Mouse (Mus musculus) bone marrow, adult 2 months (tissue): ENCODE results near the gene Psg27. TPM values are rescaled to one million over a fixed set of nuclear protein-coding genes. Genes with fewer than 3 reads are reported as not detected.

Experiments used
- H3K27ac ChIP-seq: fragments of 200-500 bp; 2 replicates; pipeline ENCODE4 v1.5.1; 2012; ENCODE audit warnings: low read depth, mild to moderate bottlenecking, control low read depth, inconsistent platforms, low read length; ENCODE audit not compliant: control insufficient read depth, poor library complexity, insufficient read depth
- H3K4me1 ChIP-seq: fragments of 200-500 bp; 2 replicates; pipeline ENCODE4 v1.6.1; 2011; ENCODE audit warnings: low read length; ENCODE audit not compliant: control insufficient read depth, insufficient read depth
- H3K4me3 ChIP-seq: fragments of 200-500 bp; replicated peaks from 2 replicates; pipeline ENCODE3; 2011; ENCODE audit warnings: mild to moderate bottlenecking, low read depth, low read length, control low read depth; ENCODE audit not compliant: control insufficient read depth
- POLR2A ChIP-seq: fragments of 200-500 bp; IDR thresholded peaks from 2 replicates; pipeline ENCODE4 v1.6.1; 2011; ENCODE audit warnings: low read depth, mild to moderate bottlenecking, control low read depth, low read length, borderline replicate concordance; ENCODE audit not compliant: control insufficient read depth
- WGBS: fragments of 180-500 bp; shearing (Covaris S2); methylation state at CpG from one replicate; pipeline ENCODE4 v1.1.7; 2018; 5-methylcytosine and 5-hydroxymethylcytosine counted together
- polyA plus RNA-seq: library from polyadenylated mRNA; stranded (reverse); fragments of >200 nt; gene quantifications from 2 replicates; pipeline ENCODE4 v1.2.4, GENCODE M21; 2011; ENCODE audit warnings: low replicate concordance; ENCODE audit not compliant: missing spikeins, insufficient read depth, insufficient read length

Psg27 gene
- polyA plus RNA-seq, 1 experiment, result not detected

DNA sequence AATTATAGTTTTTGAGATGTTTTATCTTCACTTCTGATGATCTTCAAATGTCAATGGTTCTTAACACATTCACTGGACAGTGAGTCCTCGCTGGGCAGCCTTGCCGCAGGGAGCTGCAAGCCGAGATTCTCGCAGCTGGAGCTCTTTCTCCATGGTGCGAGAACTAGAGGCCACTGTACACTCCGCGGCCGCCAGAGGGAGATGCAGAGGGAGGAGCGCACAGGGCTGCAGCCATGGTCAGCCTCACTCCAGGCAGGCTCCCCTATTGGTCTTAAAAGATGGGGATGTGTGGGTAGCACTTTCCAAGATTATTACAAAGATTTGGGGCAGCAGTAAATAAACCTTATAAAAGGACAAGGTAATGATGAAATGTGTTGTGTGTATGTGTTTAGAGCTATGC lies 55.6 kb downstream of the Psg27 start:
- 30% methylated on average over 9 of the region's 9 CpGs for WGBS
- Histone ChIP-seq H3K4me1 (no peaks in the 10 kb centered on the region), H3K4me3 (no peak overlapping the region), H3K27ac (no peak overlapping the region)
- TF ChIP-seq POLR2A, result no peak

Other genes with a start within 250 kb of the Psg27 start
- gene Psg18, start 212.3 kb downstream of the Psg27 start, polyA plus RNA-seq, result not detected in 2 replicates
- gene Psg28, start 135.3 kb downstream of the Psg27 start, polyA plus RNA-seq, result not detected in 2 replicates
- not detected in 2 replicates for gene Psg26, start 83.1 kb downstream of the Psg27 start, polyA plus RNA-seq
- gene Psg25, start 35.0 kb downstream of the Psg27 start, polyA plus RNA-seq, result not detected in 2 replicates
- gene Psg23, start 49.2 kb upstream of the Psg27 start, polyA plus RNA-seq, result not detected in 2 replicates
- gene Psg21, start 89.4 kb upstream of the Psg27 start, polyA plus RNA-seq, result not detected in 2 replicates
- gene Psg20, start 118.9 kb upstream of the Psg27 start, polyA plus RNA-seq, result not detected in 2 replicates
- not detected in 2 replicates for gene Psg22, start 150.8 kb upstream of the Psg27 start, polyA plus RNA-seq
- gene Psg19, start 231.2 kb upstream of the Psg27 start, polyA plus RNA-seq, result not detected in 2 replicates